Mouse (Mus musculus) neural tube, embryonic 10.5 days (tissue): Measurements from ENCODE around the gene Rap1gap2.

Source experiments
- DNase-seq: peaks from one replicate; pipeline ENCODE4 v3.0.0-alpha.2; 2017; ENCODE audit warnings: low spot score; ENCODE audit errors: extremely low spot score

The Rap1gap2 gene

GRCm38 (mm10) chr11:74464181-74464977, 146.3 kb downstream of the Rap1gap2 start:
- DNase-seq, result no peak

GRCm38 (mm10) chr11:74462651-74463050, 148.1 kb downstream of the Rap1gap2 start:
- DNase-seq, result no peak

- no peak for DNase-seq
Measured at GRCm38 (mm10) chr11:74459651-74460050, 151.1 kb downstream of the Rap1gap2 start.

- no peak for DNase-seq
Measured at GRCm38 (mm10) chr11:74458400-74458799, 152.3 kb downstream of the Rap1gap2 start.

- no peak for DNase-seq
Measured at GRCm38 (mm10) chr11:74457194-74457593, 153.5 kb downstream of the Rap1gap2 start.

GRCm38 (mm10) chr11:74448556-74448955, 162.2 kb downstream of the Rap1gap2 start:
- no peak for DNase-seq

- DNase-seq, result no peak
Measured at GRCm38 (mm10) chr11:74447991-74448403, 162.7 kb downstream of the Rap1gap2 start.

GRCm38 (mm10) chr11:74445591-74445990, 165.1 kb downstream of the Rap1gap2 start:
- DNase-seq, result no peak

- no peak for DNase-seq
Measured at GRCm38 (mm10) chr11:74443924-74444256, 166.8 kb downstream of the Rap1gap2 start.

GRCm38 (mm10) chr11:74443147-74443923, 167.4 kb downstream of the Rap1gap2 start:
- no peak for DNase-seq

- no peak for DNase-seq
Measured at GRCm38 (mm10) chr11:74442396-74442795, 168.3 kb downstream of the Rap1gap2 start.

GRCm38 (mm10) chr11:74440112-74440511, 170.6 kb downstream of the Rap1gap2 start:
- no peak for DNase-seq

- no peak for DNase-seq
Measured at GRCm38 (mm10) chr11:74439202-74439601, 171.5 kb downstream of the Rap1gap2 start.

- DNase-seq, result no peak
Measured at GRCm38 (mm10) chr11:74438249-74438648, 172.5 kb downstream of the Rap1gap2 start.

GRCm38 (mm10) chr11:74435366-74435765, 175.3 kb downstream of the Rap1gap2 start:
- DNase-seq, result no peak

- DNase-seq, result no peak
Measured at GRCm38 (mm10) chr11:74433000-74433399, 177.7 kb downstream of the Rap1gap2 start.

- DNase-seq, result no peak
Measured at GRCm38 (mm10) chr11:74429798-74430529, 180.8 kb downstream of the Rap1gap2 start.

GRCm38 (mm10) chr11:74426306-74426705, 184.4 kb downstream of the Rap1gap2 start:
- no peak for DNase-seq

GRCm38 (mm10) chr11:74422019-74422418, 188.7 kb downstream of the Rap1gap2 start:
- no peak for DNase-seq

GRCm38 (mm10) chr11:74421151-74421550, 189.6 kb downstream of the Rap1gap2 start:
- DNase-seq, result no peak

- no peak for DNase-seq
Measured at GRCm38 (mm10) chr11:74419601-74420000, 191.1 kb downstream of the Rap1gap2 start.

- DNase-seq, result no peak
Measured at GRCm38 (mm10) chr11:74415736-74416135, 195.0 kb downstream of the Rap1gap2 start.
